Mouse (Mus musculus) heart, adult 8-10 months (tissue): Measurements from ENCODE around the gene C1ql4. TPM values are rescaled to one million over a fixed set of nuclear protein-coding genes. Genes with fewer than 3 reads are reported as not detected.

Source experiments
- DNase-seq: peaks from one replicate; pipeline ENCODE4 v3.0.0; 2022; ENCODE audit warnings: low spot score
- total RNA-seq, 4 experiments: library from RNA; stranded (reverse); gene quantifications; 2 replicates each; pipeline ENCODE4 v1.2.4; 2022

The C1ql4 gene
- not detected for total RNA-seq

- no peak for DNase-seq
Observed at GRCm38 (mm10) chr15:99087253-99088075, at the start of gene C1ql4. TSS of gene C1ql4 (minus strand) at chr15:99087817.

GRCm38 (mm10) chr15:99129956-99130910 is 42.6 kb upstream of the C1ql4 start:
- DNase-seq = no peak

GRCm38 (mm10) chr15:99129441-99129840 is 41.8 kb upstream of the C1ql4 start:
- DNase-seq = no peak

DNA sequence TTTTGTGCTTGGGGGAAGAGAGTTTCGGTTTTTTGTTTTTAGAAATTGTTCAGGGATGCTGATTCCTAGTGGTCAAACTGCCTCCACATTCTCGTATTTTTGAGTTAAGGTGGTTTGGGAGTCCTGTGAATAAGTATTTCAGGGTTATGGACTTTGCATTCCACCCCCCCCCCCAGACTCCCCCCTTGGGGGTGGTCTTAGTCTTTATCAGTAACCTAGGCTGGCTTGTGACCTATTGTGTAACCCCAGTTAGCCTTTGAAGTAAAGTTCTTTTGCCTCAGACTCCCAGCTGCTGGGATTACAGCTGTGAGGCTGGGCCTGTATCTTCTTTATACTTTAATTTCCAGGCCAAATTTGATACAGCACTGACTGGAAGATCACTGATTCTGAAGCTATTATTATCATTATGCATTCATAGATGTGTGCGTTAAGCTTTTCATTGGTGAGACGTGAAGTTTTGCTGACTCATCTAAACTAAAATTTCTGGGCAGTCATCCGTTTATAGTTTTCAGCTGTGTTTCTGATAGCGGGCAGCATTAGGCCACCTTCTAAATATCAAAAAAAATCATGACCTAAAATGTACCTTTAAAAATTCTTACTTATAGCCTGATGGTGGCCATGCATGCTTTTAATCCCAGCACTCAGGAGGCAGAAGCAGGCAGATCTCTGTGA is 40.4 kb upstream of the C1ql4 start:
- no peak for DNase-seq

GRCm38 (mm10) chr15:99126816-99127365 is 39.3 kb upstream of the C1ql4 start:
- peak; percentile 19 for DNase-seq

DNA sequence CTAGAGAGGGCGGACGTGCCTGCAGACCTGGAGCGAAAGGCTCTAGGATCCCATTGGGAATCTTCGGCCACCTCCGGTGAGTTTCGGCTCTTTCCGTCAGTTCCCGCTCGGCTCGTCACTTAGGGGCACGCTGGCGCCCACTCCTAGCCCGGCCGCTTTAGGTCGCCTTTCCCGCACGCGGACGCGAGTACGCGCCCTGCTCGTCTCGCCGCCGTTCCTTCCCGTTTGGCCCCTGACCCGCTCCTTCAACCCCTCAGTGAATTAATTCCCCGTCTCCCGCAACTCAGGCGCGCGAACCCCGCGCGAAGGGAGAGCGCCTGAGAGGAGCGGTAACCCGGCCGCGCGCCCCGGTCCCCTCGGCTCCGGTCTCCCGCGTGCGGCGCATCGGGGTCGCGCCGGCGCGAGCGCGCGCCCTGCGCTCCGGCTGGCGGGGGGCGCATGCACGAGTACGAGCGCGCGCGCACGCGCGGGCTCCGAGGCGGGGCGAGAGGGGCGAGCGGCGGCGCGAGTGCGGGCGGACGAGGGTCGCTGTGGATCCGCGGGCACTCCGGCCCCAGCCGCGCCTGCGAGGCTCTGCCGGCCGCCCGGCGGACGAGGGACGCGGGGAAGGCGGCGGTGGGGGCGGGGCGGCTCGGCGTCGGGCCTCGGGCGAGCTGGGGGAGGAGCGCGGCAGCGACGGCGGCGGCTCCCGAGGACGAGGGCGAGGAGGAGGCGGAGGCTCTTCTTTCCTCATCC is 38.6 kb upstream of the C1ql4 start:
- DNase-seq = peak; percentile 86

- no peak for DNase-seq
Observed at GRCm38 (mm10) chr15:99125711-99126080, 38.1 kb upstream of the C1ql4 start, which contains the start of gene Spats2. TSS of gene Spats2 (plus strand) at chr15:99125916.

DNA sequence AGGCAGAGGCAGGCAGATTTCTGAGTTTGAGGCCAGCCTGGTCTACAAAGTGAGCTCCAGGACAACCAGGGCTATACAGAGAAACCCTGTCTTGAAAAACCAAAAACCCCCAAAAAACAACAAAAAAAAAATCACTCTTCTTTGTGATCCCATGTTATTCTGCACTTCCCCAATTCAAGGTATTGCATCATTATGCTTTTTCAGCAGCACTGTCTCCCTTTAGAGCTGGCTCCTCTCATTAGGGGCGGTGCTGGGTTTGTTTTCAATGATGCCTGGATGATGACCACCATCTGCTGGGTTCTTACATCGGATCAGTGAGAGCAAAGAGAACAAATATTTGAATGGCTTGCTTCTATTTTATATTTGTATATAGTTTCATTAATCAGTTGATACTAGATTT is 35.0 kb upstream of the C1ql4 start:
- DNase-seq = no peak

GRCm38 (mm10) chr15:99120814-99121213 is 33.2 kb upstream of the C1ql4 start:
- no peak for DNase-seq

- DNase-seq = no peak
Observed at GRCm38 (mm10) chr15:99116539-99116938, 28.9 kb upstream of the C1ql4 start.

DNA sequence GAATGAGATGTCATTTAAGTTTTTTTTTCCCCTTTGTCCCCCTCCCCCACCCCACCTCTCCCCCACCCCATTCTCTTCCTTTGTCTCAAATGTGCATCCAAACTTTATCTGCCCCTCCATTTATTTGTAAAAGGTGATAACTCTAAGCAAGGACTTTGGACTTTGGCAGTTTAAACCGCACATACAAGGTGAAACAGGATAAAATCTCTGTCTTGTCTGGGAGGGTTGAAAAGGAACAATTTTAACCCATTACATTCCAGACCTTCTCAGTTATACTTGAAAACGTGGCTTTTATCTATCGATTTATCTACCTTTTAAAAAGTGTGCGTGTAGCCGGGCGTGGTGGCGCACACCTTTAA is 27.4 kb upstream of the C1ql4 start:
- no peak for DNase-seq

GRCm38 (mm10) chr15:99114312-99115064 is 26.9 kb upstream of the C1ql4 start:
- no peak for DNase-seq

DNA sequence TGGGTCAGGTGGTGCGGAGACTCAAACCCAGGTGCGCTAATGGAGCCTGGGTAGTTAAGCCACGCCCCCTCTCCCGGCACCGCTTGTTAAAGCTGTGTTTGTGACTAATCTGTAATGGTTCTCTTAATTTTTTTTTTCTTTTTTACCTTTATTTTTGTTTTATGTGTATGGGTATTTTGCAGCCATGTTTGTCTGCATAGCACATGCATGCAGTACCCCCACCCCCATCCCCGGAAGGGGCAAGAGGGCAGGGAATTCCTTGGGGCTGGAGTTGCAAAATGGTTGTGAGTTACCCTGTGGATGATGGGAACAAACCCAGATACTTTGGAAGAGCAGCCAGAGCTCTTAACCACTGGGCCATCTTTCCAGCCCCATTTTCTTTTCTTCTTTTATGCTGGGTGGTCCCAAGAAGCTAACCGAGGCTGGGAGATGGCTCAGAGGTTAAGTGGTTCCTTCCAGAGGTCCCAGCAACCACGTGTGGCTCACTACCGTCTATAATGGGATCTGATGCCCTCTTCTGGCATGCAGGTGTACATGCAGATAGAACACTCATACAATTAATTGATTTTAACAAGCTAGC is 25.9 kb upstream of the C1ql4 start:
- no peak for DNase-seq

DNA sequence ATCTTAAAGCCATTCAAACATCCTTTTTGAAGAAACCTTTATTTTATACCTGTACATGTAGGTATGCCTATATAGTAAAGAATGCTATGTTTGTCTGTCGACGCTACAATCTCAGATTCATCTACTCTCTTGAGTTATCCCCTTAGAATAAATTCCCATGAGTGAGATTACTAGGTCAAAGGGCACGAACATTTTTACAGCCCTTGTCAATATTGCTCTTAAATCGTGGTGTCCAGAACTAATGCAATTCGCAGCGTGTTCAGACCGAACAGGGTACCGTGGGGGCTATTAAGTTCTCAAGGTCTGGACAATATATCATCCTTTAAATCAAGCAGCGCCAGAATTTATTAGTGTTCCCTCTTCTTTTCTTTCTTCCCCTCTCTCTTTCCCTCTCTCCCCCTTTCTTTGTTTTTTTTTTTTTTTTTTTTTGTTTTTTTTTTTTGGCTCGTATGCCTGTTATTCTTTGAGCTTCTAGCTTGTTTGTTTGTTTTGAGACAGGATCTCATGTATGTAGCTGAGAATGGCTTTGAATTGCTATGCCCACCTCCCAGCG is 25.3 kb upstream of the C1ql4 start:
- no peak for DNase-seq

GRCm38 (mm10) chr15:99111809-99112208 is 24.2 kb upstream of the C1ql4 start:
- DNase-seq = no peak

DNA sequence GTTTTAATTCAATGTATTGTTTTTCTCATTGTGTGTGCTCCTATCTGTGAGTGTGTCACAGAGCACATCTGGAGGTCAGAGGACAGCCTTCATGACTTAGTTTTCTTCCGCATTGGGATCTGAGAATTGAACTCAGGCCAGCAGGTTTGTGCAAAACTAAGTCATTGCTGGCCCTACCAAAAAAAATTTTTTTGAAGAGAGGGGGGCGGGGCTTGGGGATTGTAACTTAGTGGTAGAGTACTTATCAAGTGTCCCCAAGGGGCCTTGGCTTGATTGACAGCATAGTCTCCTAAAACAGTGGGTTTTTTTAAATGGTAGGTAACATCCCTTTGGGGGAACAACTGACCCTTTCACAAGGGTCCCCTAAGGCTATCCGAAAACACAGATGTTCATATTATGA is 23.5 kb upstream of the C1ql4 start:
- DNase-seq = no peak

DNA sequence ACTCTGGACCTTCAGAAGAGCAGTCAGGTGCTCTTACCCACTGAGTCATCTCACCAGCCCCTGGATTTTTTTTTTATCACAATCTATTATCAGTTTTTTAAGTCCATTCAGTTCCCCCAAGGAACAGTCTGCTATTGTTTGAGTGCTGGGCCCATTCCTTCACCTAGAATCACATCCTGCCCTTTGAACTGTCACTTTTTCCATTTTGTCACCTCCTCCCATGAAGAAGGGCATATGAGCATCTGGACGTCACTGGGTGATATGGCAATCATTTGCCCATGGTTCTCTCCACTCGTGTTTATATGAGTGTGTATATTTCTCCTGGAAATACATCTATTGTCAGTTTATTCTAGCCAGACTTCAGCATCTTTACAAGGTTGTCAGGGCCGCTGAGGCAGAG is 20.2 kb upstream of the C1ql4 start:
- DNase-seq = no peak

- no peak for DNase-seq
Observed at GRCm38 (mm10) chr15:99105238-99105637, 17.6 kb upstream of the C1ql4 start.

- no peak for DNase-seq
Observed at GRCm38 (mm10) chr15:99099984-99100383, 12.4 kb upstream of the C1ql4 start.

- no peak for DNase-seq
Observed at GRCm38 (mm10) chr15:99099139-99099556, 11.5 kb upstream of the C1ql4 start.
